Mouse (Mus musculus) E14TG2a.4 (cell line): Measurements from ENCODE around the gene Nrxn3.

Source experiments
- CTCF ChIP-seq: conservative IDR thresholded peaks from 2 replicates; pipeline ENCODE4 v1.5.1; 2014; ENCODE audit warnings: low read length
- NANOG ChIP-seq: IDR thresholded peaks from 2 replicates; pipeline ENCODE4 v1.6.1; 2014; ENCODE audit warnings: borderline replicate concordance, low read length, mixed read lengths
- POU5F1 ChIP-seq: IDR thresholded peaks from 2 replicates; pipeline ENCODE4 v1.6.1; 2014; ENCODE audit warnings: low read length, borderline replicate concordance

DNA sequence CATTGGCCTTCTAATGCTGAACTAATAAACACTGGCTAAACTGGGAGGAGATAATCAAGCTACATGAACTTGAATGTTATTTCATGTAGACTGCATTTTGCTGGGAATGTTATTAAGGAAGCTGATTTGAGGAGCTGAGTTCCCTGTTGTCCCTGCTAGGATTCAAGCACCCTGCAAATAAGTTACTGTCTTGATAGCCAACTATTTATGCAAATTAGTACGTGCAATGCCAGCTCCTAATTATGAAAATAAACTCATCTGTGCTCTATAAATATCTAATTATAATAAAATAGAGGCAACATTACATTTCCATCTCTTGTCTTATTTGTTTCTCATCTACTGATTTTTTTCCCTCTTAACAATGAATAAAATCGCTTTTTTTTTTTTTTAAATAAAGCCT is 135.0 kb downstream of the Nrxn3 start:
- no peak for TF ChIP-seq CTCF
- no peak for TF ChIP-seq NANOG
- no peak for TF ChIP-seq POU5F1
